Mouse (Mus musculus) WW6 (cell line): ENCODE data around the gene Slc7a5.

Experiments
- DNase-seq: peaks from one replicate; pipeline ENCODE4 v3.0.0-alpha.2; 2013; ENCODE audit warnings: low read depth, low spot score

Slc7a5 gene

GRCm38 (mm10) chr8:121907587-121908248 lies at the start of gene Slc7a5:
Slc7a5 (minus strand) TSS chr8:121907694.
- peak; percentile 96 for DNase-seq

GRCm38 (mm10) chr8:121955825-121956500 lies 48.5 kb upstream of the Slc7a5 start:
- DNase-seq: no peak

DNA sequence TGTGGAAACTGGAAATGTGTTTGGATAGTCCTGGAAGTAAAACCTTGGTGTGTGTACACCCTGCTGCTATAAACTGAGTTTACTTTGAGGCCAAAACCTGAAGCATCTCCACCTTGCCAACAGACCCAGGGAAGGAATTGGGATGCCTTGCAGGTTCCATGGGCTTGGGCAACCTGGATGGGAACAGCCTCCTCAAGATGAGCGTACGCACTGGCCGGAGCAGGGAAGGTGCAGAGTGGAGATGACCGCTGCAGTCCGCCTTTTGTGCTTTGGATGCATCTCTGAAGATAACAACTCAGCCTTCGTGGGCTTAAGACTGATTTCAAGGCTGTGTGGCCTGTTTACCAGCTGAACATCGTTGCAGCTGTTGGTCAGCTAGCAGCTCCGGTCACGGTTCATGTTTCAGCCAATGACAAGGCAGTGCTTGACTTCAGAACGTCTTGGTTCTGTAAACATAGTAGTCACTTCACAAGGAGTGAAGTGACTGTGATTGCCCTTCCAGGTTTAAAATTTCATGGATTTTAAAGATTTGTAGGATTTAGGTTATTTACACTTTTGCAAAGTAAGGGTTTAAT lies 47.6 kb upstream of the Slc7a5 start:
- no peak for DNase-seq

DNA sequence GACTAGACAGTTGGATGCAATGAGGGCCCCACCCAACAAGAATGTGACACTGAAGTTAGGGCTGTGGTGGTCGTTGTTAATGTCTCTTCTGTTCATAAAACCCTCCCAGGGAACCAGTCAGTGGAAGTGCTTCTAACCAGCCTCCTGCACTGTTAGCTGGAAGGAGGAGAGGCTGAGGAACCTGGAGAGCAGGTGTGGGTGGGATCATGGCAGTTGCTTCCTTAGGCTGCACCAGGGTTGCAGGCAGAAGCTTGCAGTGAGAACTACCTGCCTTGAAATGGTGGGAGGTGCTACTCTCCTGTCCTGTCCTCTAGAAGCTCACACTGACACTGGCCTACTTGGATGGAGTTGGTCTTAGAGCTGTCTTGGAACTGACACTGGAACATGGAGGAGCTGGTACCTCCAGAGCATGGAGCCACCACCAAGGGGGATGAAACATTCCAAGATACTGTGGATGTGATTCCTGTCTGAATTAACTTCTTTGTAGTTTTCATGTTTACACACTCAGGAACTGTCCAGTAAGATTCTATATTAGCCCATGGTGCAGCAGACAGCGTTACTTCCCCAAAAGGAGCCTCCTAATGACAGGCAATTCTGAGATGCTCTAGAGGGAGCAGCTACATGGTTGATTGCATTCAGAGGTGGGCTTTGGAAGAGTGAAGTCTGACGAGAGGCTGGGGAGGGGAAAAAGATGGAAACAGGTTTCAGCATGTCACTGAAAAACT lies 46.5 kb upstream of the Slc7a5 start:
- no peak for DNase-seq

- no peak for DNase-seq
Measured at GRCm38 (mm10) chr8:121952800-121953199, 45.3 kb upstream of the Slc7a5 start.

DNA sequence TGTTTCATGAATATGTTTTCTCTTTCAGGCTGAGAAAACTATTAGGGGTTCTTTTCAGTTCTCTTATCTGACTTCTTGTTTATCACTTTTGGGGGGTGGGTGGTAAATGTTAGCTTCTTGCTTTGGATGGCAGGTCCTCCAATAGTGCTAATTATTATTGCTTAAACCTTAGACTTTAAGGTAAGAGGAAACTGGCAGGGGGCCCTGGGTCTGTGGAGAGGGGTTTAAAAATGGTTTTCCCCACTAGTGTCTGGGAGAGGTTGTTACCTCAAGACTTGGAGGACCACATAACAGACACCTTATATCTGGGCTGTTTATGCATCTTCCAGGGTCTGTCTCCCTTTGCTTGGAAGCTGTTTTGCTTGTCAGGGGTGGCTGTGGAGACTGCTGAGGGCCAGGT lies 44.6 kb upstream of the Slc7a5 start:
- DNase-seq: no peak

GRCm38 (mm10) chr8:121951656-121952009 lies 44.1 kb upstream of the Slc7a5 start:
- DNase-seq: no peak

- no peak for DNase-seq
Measured at GRCm38 (mm10) chr8:121950749-121951655, 43.5 kb upstream of the Slc7a5 start.

DNA sequence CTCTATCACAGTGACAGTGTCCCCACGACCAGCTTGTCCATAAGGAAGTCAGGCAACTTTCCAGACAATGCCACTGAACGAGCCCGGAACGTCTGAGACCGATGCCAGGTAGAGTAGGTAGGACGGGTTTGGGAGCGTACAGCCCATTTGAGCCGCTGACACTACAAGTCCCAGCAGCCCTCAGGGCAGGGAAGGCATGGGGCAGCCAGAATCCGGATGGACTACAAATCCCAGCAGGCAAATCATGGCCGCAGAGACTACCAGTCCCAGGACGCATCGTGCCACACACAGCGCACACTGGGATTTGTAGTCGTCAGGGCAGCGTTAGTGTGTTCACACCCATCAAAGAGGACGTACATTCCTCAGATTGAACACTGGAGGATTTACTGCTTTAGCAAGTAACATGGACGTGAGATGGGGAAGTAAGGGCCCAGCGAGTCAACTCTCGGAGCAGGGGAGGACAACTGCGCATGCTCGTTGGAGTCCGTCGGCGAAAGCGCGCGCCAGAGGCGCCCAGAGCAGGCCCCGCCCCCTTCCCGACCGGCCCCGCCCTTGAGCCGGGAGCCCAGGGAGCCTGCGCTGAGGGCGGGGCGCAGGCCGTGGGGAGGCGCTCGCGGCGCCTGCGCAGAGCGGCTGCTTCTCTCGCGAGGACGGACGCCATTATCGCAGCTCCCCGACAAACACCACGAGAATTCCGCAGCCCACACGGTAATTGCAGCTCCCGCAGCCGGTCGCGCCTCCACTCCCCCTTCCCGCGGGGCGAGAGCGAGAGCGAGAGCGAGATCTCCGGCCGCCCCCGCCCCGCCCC lies 42.7 kb upstream of the Slc7a5 start:
- DNase-seq: peak; percentile 99

GRCm38 (mm10) chr8:121949222-121949800 lies 41.8 kb upstream of the Slc7a5 start, which contains the start of gene Banp:
Banp (plus strand) TSS chr8:121949750.
- DNase-seq: no peak

GRCm38 (mm10) chr8:121948321-121949145 lies 41.0 kb upstream of the Slc7a5 start:
- no peak for DNase-seq

GRCm38 (mm10) chr8:121947753-121948141 lies 40.3 kb upstream of the Slc7a5 start:
- DNase-seq: peak; percentile 90

- no peak for DNase-seq
Measured at GRCm38 (mm10) chr8:121947047-121947752, 39.7 kb upstream of the Slc7a5 start.

- DNase-seq: no peak
Measured at GRCm38 (mm10) chr8:121946351-121946750, 38.9 kb upstream of the Slc7a5 start.

DNA sequence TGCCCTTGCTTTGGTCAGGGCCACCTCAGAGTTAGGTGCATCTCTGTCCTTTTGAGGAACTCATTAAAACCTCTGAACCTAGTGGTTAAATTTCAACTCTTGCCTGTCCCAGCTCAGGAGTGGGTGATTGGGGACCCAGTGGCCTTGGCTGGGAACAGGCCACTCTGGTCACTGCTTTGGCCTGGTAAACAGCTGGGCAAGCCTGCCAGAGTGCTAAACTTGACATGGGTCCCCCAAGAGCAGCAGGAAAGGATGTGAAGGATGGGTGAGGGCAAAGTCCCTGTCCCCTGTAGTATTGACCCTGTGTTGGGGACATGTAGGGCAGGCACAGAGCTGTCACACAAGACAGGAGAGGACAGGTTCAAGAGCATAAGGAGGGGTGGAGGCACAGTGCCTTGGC lies 37.3 kb upstream of the Slc7a5 start, which contains the start of gene Car5a:
Car5a (minus strand) TSS at position 74 of the 400 bp plus-strand sequence.
- no peak for DNase-seq

DNA sequence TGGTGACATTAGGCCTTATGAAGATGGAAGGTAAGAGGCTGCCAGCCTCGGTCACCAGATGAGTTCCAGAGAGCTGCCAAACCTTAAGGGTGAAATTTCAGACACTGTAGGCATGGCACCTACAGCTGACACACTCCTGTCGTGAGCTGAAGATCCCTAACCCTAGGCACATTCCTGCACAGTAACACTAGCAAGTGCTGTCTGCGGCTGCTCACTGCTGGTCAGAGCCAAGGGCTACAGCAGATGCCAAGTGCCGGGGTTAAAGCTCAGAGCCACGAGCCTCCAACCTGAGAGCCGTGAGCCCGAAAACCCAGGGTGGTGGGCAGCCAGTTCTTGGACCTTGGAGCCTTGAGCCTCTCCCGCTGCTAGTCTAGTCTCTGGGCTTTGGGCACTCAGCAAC lies 36.2 kb upstream of the Slc7a5 start:
- DNase-seq: no peak

DNA sequence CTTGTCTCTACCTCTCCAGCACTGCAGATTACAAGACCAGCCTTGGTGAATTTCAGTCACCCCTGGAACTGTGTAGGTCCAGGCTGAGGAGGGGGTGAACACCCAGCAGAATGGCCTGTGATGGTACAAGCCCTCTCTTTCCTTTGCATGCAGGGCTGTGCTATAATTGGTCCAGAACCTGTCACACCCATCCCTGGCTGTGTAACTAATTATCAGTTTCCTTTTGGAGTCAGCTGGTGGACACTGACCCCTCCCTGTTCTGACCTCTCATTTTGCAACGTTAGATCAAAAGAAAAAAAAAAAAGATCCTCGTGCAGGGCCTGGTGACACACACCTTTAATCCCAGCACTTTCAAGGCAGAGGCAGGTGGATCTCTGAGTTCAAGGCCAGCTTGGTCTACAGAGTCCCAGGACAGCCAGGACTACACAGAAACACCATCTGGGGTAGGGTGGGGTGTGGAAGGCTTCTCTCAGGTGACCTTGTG lies 35.6 kb upstream of the Slc7a5 start:
- DNase-seq: no peak

- DNase-seq: no peak
Measured at GRCm38 (mm10) chr8:121938732-121939131, 31.2 kb upstream of the Slc7a5 start.
